Mouse (Mus musculus): ENCODE data around the gene Wnt5b. TPM values are rescaled to one million over a fixed set of nuclear protein-coding genes. Genes with fewer than 3 reads are reported as not detected.

Wnt5b gene
- total and polyA plus RNA-seq, 3 experiments = 0.04 TPM; not detected in 2

GRCm38 (mm10) chr6:119408582-119408981 lies 135.6 kb downstream of the Wnt5b start:
- H3K27ac ChIP-seq (ENCODE audit: control insufficient read depth, low read depth, low read length) = no peak overlapping the region
- no peaks in the 10 kb centered on the region; a peak in 1 of 4 replicates for H3K27me3 ChIP-seq (ENCODE audit: control insufficient read depth in 1 of 2, insufficient read depth in 2 of 2, low read length in 2 of 2)
- no peaks in the 10 kb centered on the region for H3K9me3 ChIP-seq (replicated peaks; ENCODE audit: insufficient read depth, low read length)
- H3K79me2 ChIP-seq (ENCODE audit: control insufficient read depth, insufficient read depth, low read length, poor library complexity) = no peaks in the 10 kb centered on the region
- H3K36me3 ChIP-seq (ENCODE audit: control insufficient read depth in 1 of 2, insufficient read depth in 2 of 2, low read length in 2 of 2) = no peaks in the 10 kb centered on the region; a peak in 1 of 4 replicates
- H3K9ac ChIP-seq (ENCODE audit: control insufficient read depth, low read depth, low read length, poor library complexity, severe bottlenecking) = no peak overlapping the region
- TF ChIP-seq SMC3 (IDR thresholded peaks at IDR 0.05; ENCODE audit: low read depth, low read length) (no peak), MYB (IDR thresholded peaks at IDR 0.05; ENCODE audit: low read depth, low read length) (no peak), POLR2AphosphoS2 (IDR thresholded peaks at IDR 0.05; ENCODE audit: low read length) (no peak), USF1 (IDR thresholded peaks at IDR 0.05; ENCODE audit: low read depth, low read length) (no peak), ZKSCAN1 (IDR thresholded peaks at IDR 0.05; ENCODE audit: low read depth, low read length) (no peak), USF2 (IDR thresholded peaks at IDR 0.05; ENCODE audit: borderline replicate concordance in 1 of 2, insufficient read depth in 1 of 2, low read depth in 1 of 2, low read length in 2 of 2) (no peak), GATA1 (IDR thresholded peaks at IDR 0.05; ENCODE audit: low read depth, low read length) (no peak), NRF1 (IDR thresholded peaks at IDR 0.05; ENCODE audit: insufficient read depth, low read depth, low read length, poor library complexity, severe bottlenecking) (no peak)
- H3K4me3 ChIP-seq (ENCODE audit: control insufficient read depth in 1 of 2, insufficient read depth in 1 of 2, low read depth in 2 of 2, low read length in 2 of 2) = no peak overlapping the region
- DNase-seq (ENCODE audit: low read depth, low spot score) = peak; percentile 29
- H3K4me1 ChIP-seq (ENCODE audit: control insufficient read depth in 1 of 2, insufficient read depth in 2 of 2, low read length in 2 of 2) = 0 out of 4 replicates have a peak, but pooled peaks cover 0 to 4% of the 10 kb centered on the region in 2 experiments

GRCm38 (mm10) chr6:119407818-119408217 lies 136.3 kb downstream of the Wnt5b start:
- Histone ChIP-seq H3K27me3 (ENCODE audit: control insufficient read depth in 1 of 2, insufficient read depth in 2 of 2, low read length in 2 of 2) (no peaks in the 10 kb centered on the region; a peak in 1 of 4 replicates), H3K9ac (ENCODE audit: control insufficient read depth, low read depth, low read length, poor library complexity, severe bottlenecking) (no peak overlapping the region), H3K36me3 (ENCODE audit: control insufficient read depth in 1 of 2, insufficient read depth in 2 of 2, low read length in 2 of 2) (peaks cover 0 to 2% of the 10 kb centered on the region in 2 experiments; a peak in 2 of 4 replicates), H3K27ac (ENCODE audit: control insufficient read depth, low read depth, low read length) (no peak overlapping the region), H3K4me1 (ENCODE audit: control insufficient read depth in 1 of 2, insufficient read depth in 2 of 2, low read length in 2 of 2) (0 out of 4 replicates have a peak, but pooled peaks cover 0 to 7% of the 10 kb centered on the region in 2 experiments), H3K4me3 (ENCODE audit: control insufficient read depth in 1 of 2, insufficient read depth in 1 of 2, low read depth in 2 of 2, low read length in 2 of 2) (no peak overlapping the region), H3K9me3 (replicated peaks; ENCODE audit: insufficient read depth, low read length) (no peaks in the 10 kb centered on the region), H3K79me2 (ENCODE audit: control insufficient read depth, insufficient read depth, low read length, poor library complexity) (no peaks in the 10 kb centered on the region)
- no peak for DNase-seq (ENCODE audit: low read depth, low spot score)
- TF ChIP-seq ZMIZ1 (IDR thresholded peaks at IDR 0.05; ENCODE audit: low read depth, low read length) = no peak
- TF ChIP-seq POLR2AphosphoS5 (IDR thresholded peaks at IDR 0.05; ENCODE audit: borderline replicate concordance, low read depth, low read length) = no peak
- TF ChIP-seq ZNF384 (IDR thresholded peaks at IDR 0.05; ENCODE audit: low read depth, low read length) = no peak
- no peak for TF ChIP-seq RAD21 (IDR thresholded peaks at IDR 0.05; ENCODE audit: low read depth, low read length)
- TF ChIP-seq BHLHE40 (IDR thresholded peaks at IDR 0.05; ENCODE audit: borderline replicate concordance, low read depth, low read length) = no peak
- no peak for TF ChIP-seq RCOR1 (IDR thresholded peaks at IDR 0.05; ENCODE audit: low read depth, low read length)
- no peak for TF ChIP-seq CHD1 (IDR thresholded peaks at IDR 0.05; ENCODE audit: low read depth, low read length)
- no peak for TF ChIP-seq UBTF (IDR thresholded peaks at IDR 0.05; ENCODE audit: borderline replicate concordance, insufficient read depth, low read depth, low read length)
- no peak for TF ChIP-seq GATA1 (IDR thresholded peaks at IDR 0.05; ENCODE audit: low read depth, low read length)
- TF ChIP-seq MEF2A (IDR thresholded peaks at IDR 0.05; ENCODE audit: extremely low read depth, insufficient replicate concordance, low read depth, low read length, poor library complexity, severe bottlenecking) = no peak
